Mouse (Mus musculus) layer of hippocampus, adult 9-10 months (tissue): ENCODE data around the gene Tubb4b.

Experiments
- DNase-seq: peaks from one replicate; pipeline ENCODE4 v3.0.0; 2022; ENCODE audit warnings: low spot score

The Tubb4b gene

DNA sequence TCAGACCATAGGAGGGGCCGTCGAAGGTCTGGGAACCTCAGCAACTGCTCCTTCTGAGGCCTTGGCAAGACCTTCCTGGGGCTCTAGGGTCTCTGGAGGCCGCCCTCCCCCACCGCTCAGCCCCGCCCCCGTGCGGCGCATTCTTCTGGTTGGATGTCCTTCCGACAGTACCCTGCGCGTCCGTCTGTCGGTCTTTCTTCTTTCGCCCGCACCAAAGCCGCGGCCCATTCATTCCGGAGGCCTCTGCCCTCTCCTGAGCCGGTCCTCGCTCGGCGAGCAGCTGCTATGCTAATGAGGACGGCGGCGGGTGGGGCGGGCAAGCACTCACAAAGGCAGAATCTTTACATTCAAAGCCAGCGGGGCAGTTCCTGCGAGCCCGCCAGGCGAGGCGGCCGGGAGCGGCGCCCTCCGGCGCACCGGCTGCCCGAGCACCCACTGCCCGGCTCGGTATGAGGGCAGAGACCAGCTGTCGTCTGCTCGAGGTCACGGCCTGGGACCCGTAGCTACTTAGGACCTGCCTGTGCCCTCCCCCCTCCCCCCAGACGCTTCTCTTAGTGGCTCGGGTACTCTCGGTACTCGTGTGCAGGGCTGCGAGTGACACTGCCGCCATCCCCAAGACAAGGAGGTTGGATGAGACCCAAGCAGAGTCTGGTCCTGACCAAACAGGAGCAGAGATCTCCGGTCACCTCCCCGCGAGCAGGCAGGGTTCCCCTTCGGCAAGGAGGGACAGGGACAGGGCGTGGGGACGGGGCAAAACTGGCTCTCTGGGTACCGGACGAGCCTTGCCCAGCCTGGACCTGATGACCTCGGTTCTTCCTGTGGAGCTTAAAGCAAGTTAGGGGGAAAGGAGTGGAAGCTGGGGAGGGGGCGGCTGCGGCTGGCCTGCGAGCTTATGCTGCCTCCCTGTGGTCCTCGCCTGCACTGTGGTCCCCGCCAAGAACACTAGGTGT lies 38.6 kb downstream of the Tubb4b start:
- DNase-seq: no peak

GRCm38 (mm10) chr2:25184496-25184895 lies 40.0 kb downstream of the Tubb4b start:
- no peak for DNase-seq

DNA sequence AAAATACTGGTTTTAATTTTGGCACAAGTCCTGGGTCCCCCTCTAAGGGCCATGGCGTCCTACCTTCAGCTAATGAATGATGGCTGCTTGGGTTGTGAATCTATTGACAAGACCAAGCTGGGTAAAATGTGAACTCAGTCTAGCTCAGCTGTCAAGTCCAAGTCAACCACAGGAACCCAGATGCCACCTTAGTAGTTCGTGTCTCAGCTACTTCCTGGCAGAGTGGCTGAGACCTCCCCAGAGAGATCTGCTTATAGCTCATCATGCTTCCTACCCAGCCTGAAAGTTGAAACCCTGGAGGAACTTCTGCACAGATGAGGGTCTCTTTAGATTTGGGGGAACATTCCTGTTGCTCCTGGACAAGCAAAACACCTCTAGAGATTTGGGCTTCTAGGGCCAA lies 41.2 kb downstream of the Tubb4b start:
- DNase-seq: no peak

GRCm38 (mm10) chr2:25182664-25183063 lies 41.8 kb downstream of the Tubb4b start:
- DNase-seq: no peak

DNA sequence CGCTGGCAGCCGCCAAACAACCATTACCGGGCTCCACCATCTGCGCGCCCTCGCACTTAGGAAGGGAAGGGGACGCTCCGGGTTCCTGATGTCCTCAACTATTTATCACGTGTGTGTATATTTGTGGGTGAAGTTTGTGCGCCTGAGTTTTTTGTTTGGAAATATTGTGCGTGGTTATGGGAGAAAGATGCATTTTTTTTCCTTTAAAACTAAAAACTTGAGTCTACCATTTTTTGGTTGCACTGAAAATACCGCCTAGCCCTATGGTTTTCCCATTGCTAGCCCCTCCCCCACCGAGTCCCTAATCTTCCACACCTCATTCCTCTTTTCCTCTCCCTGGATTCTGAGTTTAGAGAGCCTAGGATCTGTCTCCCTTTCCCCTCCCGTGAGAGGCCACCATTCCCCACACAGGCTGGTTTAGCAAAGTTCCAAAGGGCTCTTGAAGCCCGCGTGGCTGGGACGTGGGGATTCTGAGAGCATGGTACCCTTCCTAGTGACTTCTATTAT lies 42.6 kb downstream of the Tubb4b start:
- no peak for DNase-seq

GRCm38 (mm10) chr2:25180973-25181890 lies 43.3 kb downstream of the Tubb4b start:
- no peak for DNase-seq

- peak; percentile 84 for DNase-seq
These were observed 44.0 kb downstream of the Tubb4b start, which contains the start of gene Nrarp for GRCm38 (mm10) chr2:25180478-25180903. Gene Nrarp (plus strand): TSS chr2:25180758.

- DNase-seq: no peak
These were observed 44.8 kb downstream of the Tubb4b start for GRCm38 (mm10) chr2:25179566-25180217.

- no peak for DNase-seq
These were observed 46.1 kb downstream of the Tubb4b start for GRCm38 (mm10) chr2:25178285-25178972.

- DNase-seq: no peak
These were observed 46.8 kb downstream of the Tubb4b start for GRCm38 (mm10) chr2:25177685-25178084.

GRCm38 (mm10) chr2:25177076-25177475 lies 47.4 kb downstream of the Tubb4b start:
- no peak for DNase-seq

- no peak for DNase-seq
These were observed 47.9 kb downstream of the Tubb4b start for GRCm38 (mm10) chr2:25176573-25176972.

DNA sequence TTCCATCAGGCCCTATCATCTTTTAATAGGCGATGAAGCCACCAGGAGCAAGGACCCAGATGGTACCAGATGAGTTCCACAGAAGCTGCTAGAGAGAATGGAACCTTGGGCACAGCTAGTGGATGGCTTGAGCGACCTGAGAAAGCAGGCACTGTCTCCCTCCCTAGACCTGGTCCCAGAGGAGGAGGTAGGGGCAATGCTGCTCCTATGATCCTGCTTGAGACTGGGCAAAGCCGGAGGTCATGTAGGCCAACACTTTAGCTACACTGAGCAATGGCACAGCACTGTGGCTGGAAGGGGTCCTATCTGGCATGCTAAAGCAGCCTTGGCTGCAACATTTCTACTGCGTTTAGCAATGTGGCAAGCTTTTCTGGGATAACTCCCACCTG lies 48.8 kb downstream of the Tubb4b start:
- DNase-seq: no peak

- DNase-seq: no peak
These were observed 49.4 kb downstream of the Tubb4b start for GRCm38 (mm10) chr2:25174866-25175689.

DNA sequence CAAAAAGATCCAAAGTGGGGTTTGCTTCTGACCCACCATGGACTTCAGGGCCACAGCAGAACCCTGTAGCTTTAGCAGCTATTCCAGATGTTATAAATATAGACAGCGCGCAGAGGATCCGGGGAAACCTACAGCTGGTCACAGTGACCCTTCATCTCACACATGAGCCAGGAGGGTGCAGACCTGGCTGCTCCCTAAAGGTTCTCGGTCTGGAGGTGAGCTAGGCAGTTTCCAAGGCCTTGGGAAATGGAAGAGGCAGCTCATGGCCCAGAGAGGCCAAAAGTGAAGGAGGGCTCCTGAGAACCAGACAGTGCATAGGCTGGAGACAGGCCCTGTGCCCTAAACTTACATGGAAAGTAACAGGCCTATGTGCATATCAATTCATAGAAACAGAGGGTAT lies 50.7 kb downstream of the Tubb4b start:
- no peak for DNase-seq

DNA sequence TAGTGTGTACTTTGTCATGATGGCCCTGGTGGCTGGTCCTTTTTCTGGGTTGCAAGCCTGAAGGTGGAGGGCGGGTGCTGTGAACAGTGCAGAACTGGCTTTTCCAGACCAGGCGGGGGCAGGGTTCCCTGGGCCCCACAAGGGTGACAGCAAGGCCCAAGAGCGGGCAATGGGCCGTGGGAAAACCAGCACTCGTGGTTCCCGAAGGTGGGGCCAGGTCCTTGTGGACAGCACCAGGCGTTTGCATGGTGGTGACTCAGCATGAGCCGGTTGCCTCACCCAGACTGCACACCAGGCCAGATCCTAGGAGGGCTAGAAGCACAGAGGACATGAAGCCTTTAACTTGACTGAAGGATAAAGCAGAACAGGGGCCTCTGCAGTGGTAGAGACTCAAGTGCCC lies 51.9 kb downstream of the Tubb4b start:
- DNase-seq: no peak
